Mouse (Mus musculus) gastrocnemius, adult 18-20 months (tissue): ENCODE results near the gene Rpl23. TPM values are rescaled to one million over a fixed set of nuclear protein-coding genes. Genes with fewer than 3 reads are reported as not detected.

Experiments used
- DNase-seq: peaks from one replicate; pipeline ENCODE4 v3.0.0; 2021; ENCODE audit warnings: low spot score
- total RNA-seq, 2 experiments: library from RNA; stranded (reverse); gene quantifications; 2 replicates each; pipeline ENCODE4 v1.2.3; 2021

Rpl23 gene
- total RNA-seq, 2 experiments from 2014 or later: 426 to 450 TPM

- no peak for DNase-seq
Measured at GRCm38 (mm10) chr11:97813746-97814515, 31.7 kb upstream of the Rpl23 start.

- DNase-seq: no peak
Measured at GRCm38 (mm10) chr11:97813085-97813484, 30.8 kb upstream of the Rpl23 start.

GRCm38 (mm10) chr11:97812491-97812921 is 30.3 kb upstream of the Rpl23 start:
- no peak for DNase-seq

GRCm38 (mm10) chr11:97811569-97812362 is 29.5 kb upstream of the Rpl23 start:
- no peak for DNase-seq

- no peak for DNase-seq
Measured at GRCm38 (mm10) chr11:97810970-97811369, 28.7 kb upstream of the Rpl23 start.

- DNase-seq: no peak
Measured at GRCm38 (mm10) chr11:97810356-97810755, 28.1 kb upstream of the Rpl23 start.

- DNase-seq: no peak
Measured at GRCm38 (mm10) chr11:97809235-97810121, 27.2 kb upstream of the Rpl23 start.

GRCm38 (mm10) chr11:97808621-97809234 is 26.5 kb upstream of the Rpl23 start:
- DNase-seq: peak; percentile 56

- peak; percentile 61 for DNase-seq
Measured at GRCm38 (mm10) chr11:97808093-97808492, 25.9 kb upstream of the Rpl23 start.

GRCm38 (mm10) chr11:97807626-97808025 is 25.4 kb upstream of the Rpl23 start:
- DNase-seq: no peak

- DNase-seq: no peak
Measured at GRCm38 (mm10) chr11:97806613-97806964, 24.4 kb upstream of the Rpl23 start.

GRCm38 (mm10) chr11:97805662-97806612 is 23.7 kb upstream of the Rpl23 start:
- DNase-seq: no peak

- DNase-seq: no peak
Measured at GRCm38 (mm10) chr11:97804841-97805661, 22.8 kb upstream of the Rpl23 start.

GRCm38 (mm10) chr11:97803847-97804246 is 21.6 kb upstream of the Rpl23 start:
- DNase-seq: no peak

- no peak for DNase-seq
Measured at GRCm38 (mm10) chr11:97802495-97802894, 20.3 kb upstream of the Rpl23 start.

GRCm38 (mm10) chr11:97802194-97802470 is 19.9 kb upstream of the Rpl23 start:
- DNase-seq: no peak

GRCm38 (mm10) chr11:97801409-97802193 is 19.4 kb upstream of the Rpl23 start:
- DNase-seq: peak; percentile 53

GRCm38 (mm10) chr11:97800691-97801408 is 18.6 kb upstream of the Rpl23 start:
- DNase-seq: no peak
